Mouse (Mus musculus) fibroblast of lung, adult 2 months (primary cell): ENCODE data around the gene Atp13a3.
A peak's percentile ranks its signal among the peaks of the same experiment; 100 is the strongest.
"Not testable (repeated sequence)": the region's sequence is repeated elsewhere in the genome, so short reads cannot be mapped to it uniquely, and the experiment has no call there.

Experiments
- DNase-seq: peaks from one replicate; pipeline ENCODE4 v3.0.0-alpha.2; 2011; ENCODE audit warnings: low read depth

Gene Atp13a3

DNA sequence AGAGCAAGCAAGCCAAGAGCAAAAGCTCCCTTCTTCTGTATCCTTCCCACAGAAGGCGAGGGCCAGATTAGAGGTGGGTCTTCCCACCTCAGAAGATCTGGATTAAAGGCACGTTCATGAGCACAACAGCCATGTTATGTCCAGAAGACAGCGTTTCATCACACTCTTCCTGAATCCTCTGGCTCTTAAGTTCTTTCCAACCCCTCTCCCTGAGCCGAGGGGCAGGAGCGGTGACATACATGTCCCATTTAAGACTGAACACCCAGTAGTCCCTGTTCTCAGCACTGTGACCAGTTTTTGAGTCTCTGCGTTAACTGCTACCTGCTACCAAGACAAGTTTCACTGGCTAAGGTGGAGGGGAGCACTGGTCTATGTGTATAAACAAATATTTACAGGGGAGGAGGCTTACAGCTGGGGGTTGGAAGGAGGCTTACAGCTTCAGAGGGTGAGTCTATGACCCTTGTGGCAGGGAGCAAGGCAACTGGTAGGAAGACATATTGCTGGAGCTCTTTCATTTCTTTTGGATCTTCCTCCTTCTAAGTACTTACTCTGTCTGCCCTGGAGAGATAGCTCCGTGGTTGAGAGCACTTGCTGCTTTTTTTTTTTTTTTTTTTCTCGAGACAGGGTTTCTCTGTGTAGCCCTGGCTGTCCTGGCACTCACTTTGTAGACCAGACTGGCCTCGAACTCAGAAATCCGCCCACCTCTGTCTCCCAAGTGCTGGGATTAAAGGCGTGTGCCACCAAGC lies at the start of gene Atp13a3:
Gene Atp13a3, minus strand, starts transcription at position 51 of the 746 bp plus-strand sequence.
- no peak for DNase-seq

DNA sequence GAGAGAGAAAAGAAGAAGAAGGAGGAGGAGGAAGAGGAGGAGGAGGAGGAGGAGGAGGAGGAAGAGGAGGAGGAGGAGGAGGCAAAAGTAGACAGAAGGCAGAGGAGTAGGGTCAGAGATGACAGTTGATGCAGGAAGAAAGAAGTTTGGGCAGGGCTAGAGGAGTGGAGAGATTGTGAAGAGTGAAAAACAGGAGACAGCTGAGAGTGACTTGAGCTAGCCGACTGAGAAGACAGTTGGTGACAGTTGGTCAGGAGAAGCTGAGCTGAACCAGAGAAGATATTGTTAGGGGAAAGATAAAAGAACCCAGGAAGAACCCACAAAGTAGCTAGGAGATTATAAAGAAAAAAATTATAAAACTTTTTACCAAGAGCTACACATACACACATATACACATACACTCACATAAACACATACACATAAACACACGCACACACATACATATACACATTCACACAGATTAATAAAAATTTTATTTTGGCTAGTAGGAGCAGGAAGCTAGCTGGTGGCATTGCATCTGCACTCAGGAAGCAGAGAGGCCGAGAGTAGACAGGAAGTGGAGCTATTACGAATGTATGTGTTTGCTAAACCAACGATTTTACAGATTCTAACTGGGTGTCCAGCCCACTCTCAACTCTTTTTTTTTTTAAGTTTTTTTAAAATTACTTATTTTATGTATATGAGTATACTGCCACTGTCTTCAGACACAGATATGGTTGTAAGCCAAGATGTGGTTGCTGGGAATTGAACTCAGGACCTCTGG lies 47.6 kb upstream of the Atp13a3 start:
- DNase-seq: no peak

DNA sequence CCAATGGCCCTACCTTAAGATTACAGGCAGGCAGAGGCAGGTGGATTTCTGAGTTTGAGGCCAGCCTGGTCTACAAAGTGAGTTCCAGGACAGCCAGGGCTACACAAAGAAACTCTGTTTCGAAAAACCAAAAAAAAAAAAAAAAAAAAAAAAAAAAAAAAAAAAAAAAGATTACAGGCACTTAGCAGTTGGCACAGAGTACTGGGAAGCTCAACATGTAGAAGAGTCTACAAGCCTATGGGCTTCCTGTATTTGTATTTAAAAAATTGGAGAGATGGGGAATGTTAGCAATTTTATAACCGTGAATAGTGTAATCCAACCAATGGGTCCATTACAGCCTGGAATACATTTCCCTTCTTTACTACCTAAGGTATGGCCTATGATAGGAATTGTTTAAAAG lies 45.4 kb upstream of the Atp13a3 start:
- DNase-seq: not testable (repeated sequence)

DNA sequence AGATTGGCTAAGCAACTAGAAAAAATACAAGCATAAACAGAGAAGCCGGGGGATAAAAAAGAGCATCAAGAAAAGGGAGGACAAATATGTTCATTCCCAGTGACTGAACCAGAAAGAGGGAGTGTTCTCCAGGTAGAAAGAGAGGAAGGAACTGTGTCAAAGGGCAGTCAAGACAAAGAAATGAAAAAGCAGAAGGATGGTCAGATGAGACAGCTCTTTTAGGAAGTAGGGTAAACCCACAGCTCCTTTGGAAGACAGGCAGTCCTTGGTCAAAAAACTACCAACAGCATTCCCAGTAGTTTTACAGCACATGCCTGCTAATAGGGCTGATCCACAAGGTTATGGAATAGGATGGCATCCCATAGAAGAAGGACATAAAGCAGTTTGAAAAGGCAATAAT lies 43.2 kb upstream of the Atp13a3 start:
- no peak for DNase-seq

DNA sequence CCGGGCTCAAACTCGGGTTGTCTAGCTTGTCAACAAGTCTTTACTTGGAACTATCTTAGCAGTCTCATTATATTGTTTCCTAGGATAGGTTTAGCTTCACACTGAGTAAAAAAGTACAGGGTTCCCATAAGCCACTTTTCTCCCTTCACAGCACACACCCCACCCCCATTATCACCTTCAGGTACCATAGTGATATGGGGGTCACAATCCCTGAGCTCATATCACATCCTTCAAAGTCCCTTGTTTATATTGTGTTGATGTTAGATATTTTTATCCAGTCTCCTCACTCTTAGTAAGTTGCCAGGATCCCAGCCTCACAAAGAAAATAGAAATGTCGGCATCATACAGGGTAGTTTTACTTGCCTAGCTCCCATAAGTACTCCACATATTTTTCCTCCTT lies 42.4 kb upstream of the Atp13a3 start:
- no peak for DNase-seq

DNA sequence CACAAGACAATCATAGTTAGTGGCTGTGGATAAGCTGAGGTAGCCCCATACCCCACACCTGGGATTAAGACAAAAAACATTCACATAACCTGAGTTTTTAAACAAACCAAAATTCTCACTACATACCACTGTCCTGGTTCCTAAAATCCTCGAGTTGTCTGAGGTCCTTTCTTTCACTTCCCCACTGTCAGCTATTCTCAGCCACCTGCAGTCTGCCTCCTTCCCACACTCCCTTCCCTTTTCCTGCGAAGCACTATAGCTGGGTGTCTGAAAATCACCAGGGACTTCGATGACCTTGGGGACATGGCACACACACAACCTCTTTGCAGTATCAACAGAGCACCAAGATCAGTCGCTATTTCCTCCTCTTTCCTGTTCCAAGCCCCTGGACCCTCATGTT lies 41.9 kb upstream of the Atp13a3 start:
- DNase-seq: no peak

DNA sequence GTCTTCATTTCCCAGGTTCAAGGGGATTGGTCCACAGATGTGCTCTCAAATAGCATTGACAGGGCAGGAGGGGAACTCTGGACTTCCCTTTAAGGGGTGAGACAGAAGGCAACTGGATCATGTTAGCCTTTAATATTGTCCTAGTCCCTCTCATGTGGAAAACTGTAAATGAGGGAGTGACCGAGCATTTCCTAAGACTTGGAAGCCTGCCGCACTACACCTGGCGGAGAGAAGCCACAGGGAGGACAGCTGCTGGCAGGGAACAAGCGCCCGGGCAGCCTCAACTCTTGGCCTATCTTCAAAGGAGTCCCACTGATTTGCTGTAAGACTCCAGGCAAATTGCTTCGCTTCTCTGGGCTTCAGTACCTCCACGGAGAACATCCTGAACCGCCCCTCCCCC lies 37.6 kb upstream of the Atp13a3 start:
- no peak for DNase-seq

DNA sequence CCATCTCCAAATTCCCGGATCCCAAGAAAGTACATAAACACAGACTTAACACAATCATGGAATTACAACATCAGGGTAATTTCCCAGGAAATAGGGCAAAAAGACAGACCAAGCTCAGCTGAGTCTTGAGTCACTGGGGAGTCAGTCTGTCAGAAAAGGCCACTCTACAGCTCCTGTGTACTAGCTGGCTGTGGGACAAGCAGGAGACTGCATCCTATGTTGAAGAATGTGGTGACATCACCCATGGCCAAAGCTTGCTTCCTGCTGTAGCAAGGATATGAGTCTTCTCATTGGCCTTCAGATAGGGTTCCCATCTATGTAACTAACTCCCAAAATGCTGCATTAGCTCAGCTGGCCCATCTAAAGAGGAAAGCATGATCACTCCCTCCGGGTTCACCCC lies 36.7 kb upstream of the Atp13a3 start:
- peak; percentile 32 for DNase-seq

DNA sequence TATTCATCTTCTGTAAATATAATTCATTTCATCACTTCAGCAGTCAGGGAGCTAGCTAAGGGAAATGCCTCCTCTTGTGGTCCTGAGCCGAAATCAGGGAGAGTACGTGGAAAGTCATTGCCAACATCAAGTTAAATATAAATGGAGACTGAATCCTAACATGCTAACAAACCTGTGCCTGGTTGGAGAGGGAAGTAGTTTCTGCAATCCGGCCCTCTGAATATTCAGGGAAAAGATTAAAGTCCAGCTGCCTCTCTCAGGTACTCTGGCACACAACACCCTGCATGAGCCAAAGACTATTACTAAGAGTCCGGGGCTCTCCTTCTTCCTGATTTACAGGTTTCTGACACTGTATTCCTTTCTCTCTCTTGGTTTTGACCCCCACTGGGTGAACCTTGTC lies 35.6 kb upstream of the Atp13a3 start:
- no peak for DNase-seq

DNA sequence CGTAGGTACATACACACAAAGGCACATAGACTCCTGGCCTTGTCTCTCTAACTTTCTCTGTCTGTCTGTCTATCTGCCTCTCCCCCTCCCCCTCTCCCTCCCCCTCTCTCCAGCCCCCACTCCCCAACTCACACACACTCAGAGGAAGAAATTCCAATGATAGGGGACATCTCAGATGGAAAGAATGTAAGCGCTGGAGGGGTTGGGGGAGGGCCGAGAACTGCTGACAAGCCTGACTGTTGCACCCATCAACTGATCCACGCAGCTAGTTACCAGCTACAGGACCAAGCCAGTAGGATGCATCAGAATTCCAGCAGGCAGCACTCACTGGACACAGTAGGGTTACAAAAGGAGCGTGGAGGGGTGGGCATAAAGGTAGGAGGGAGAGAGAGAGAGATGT lies 34.1 kb upstream of the Atp13a3 start:
- no peak for DNase-seq

DNA sequence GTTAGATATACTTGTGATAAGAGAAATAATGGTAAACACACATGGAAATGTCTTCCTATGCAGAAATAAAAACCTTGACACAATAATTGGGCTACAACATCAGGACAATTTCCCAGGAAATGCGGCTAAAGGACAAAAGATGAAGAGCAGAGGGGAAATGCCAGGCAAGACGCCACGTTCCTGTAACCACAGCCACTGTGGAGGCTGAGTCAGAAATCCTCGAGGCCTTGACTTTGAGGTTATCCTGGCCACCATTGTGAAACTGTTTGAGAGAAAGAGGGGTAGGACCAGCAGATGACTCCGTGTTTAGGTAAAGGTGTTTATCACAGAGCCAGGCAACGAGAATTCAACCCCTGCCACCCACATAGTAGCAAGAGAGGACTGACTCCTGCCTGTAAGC lies 33.6 kb upstream of the Atp13a3 start:
- DNase-seq: no peak

DNA sequence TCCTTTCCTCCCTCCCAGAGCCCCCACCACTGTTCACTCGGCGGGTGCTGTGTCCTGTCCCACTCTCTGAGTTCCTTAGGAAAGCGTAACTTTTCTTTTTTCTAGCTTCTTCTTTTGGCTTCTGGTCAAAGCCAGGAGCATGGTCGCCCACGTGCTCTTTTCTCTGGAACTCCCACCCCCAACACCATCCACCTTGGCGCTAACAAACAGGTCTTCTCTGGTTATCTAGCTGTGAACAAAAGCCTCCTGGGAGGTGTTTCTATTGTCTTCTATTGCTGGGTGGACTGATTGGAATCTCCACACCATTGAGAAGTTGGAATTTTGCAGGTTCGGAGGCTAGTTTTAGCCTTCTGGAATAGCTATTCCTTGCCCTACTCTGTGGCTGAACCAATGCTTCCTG lies 30.5 kb upstream of the Atp13a3 start:
- no peak for DNase-seq

DNA sequence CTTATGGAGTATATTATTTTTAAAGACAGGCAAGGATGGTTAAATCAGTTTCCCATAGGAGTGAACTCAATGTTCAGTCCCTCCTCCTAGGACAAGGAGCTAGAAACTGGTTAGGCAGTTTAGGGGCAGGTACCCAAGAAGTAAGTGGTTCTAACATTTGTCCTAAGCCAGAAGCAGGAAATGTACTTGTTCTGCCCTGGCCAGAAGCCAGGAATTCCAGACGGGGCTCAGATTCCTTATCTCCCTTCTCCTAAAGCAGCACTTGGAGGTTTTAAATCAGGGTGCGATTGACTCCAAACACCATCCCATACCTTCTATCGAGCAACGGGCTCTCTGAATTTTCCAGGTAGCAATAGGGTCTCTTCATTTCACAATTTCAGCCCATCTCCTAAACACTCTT lies 29.6 kb upstream of the Atp13a3 start:
- no peak for DNase-seq

DNA sequence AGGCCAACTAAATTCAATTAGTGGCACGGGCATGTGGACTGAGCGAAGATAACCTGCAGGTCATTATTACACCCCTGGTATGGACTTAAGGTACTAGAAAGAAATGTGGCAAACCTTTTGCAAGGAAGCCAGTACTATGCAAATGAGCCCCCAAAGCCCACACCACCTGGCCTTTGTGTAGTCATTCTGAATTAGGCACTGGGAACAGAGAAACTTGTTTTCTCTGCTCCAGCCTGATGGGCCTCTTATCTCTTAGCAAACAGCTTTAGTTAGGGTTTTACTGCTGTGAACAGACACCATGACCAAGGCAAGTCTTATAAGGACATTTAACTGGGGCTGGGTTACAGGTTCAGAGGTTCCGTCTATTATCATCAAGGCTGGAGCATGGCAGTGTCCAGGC lies 27.4 kb upstream of the Atp13a3 start:
- no peak for DNase-seq

DNA sequence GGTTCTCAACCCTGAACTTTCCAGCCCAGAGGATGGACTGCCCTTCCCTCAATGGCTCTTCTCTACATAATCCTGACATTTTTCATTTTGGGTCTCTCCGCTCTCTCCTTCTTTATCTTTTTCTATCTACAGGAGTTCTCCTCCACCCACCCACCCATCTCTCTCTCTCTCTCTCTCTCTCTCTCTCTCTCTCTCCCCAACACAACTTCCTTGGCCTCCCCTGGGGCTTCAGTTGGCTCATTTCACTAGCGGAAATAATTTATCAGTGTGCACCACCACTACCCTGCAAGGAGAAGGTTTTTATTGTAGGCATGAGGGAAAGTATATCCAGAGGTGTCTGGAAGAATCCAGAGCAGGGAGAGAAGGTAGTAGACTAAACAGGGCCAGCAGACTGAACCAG lies 26.3 kb upstream of the Atp13a3 start:
- DNase-seq: no peak

DNA sequence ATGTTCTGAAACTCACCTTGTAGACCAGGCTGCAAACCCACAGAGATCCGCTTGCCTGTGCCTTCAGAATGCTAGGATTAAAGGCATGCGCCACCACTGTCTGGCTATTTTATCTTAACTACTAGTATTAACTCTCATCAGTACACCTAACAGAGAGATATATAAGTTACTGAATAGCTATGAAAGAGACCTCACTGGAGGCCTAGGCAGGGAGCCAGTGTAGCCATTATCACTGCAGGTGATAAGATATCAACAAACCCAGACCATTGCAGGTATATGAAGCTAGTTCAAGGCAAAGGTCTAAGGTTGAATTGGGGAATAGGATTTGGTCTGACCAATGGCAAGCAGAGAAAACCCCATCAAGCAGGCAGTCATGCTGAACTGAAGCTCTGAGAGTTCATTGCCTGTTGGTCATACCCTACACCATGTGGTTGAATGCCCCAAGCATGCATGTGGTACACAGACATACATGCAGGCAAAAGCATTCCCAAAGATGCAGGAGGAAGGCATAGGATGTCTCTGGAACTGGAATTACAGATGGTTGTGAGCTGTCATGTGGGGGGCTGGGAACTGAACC lies 24.8 kb upstream of the Atp13a3 start:
- DNase-seq: no peak

DNA sequence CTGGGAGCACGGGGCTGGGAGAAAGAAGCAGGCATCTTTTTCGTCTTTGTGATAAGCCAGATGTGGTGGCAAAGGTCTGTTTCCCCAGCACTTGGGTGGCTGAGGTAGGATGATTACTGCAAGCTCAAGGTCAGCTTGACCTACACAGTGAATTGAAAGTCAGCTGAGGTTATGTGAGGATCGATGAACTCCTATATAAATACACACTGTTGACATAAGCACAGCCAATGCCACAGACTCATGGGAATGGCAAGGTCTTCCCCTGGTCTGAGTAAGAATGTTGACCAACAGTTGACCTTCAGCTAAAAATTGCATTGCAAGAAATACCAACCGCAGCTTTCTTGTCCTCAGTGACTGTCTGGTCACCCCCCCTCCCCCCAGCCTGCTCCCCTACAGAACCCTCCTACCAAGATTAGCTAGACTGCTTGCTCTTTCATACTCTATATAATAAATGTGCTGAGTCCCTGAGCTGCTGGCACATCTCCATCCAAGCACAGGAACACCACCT lies 23.0 kb upstream of the Atp13a3 start:
- no peak for DNase-seq

DNA sequence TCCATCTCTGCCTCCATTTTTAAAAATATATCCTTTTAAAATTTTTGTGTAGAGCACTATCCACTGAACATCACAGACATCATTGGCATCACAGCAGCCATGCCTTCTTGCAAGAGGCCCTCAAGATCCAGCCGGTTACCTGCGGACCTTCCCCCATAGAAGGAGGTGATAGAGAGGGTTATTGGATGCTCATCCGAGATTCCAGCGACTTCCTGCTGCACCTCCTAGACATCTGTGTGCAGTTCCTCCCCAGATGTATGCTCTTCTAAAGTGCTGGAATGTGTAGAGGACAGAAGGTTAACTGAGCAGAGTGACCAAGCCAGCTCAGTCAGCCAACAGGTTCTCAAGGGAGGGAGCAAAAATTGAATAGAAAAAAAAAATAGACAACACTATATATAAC lies 21.7 kb upstream of the Atp13a3 start:
- DNase-seq: no peak

DNA sequence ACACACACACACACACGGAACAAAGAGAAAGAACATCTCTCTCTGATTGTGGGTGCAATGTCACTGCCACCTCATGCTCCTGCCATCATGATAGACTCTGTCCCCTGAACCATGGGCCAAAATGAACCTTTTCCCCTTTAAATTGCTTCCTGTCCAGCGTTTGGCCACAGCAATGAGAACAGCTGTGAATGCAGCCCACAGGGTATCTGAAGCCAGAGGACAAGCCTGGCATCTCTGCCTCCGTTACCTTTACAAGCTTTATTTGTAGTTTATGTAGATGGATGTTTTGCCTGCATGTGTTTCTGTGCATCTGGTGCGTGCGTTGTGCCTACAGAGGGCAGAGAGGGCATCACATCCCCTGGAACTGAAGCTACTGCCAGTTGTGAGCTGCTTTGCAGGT lies 21.2 kb upstream of the Atp13a3 start:
- DNase-seq: no peak

DNA sequence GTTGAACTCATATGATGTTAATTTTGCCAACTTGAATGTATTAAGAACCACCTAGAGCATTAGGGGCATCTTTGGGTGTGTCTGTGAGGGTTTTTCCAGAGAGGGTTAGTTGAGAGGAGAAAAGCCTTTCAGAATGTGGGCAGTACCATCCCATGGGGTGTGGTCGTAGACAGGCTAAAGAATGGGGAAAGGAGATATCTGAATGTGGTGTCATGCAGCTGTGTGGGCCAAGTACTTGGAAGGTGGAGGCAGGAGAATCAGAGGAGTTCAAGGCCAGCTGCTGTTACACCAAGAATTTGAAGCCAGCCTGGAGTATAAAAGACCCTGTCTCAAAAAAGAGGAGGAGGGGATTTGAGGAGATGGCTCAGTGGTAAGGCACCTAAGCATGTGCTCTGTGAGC lies 20.2 kb upstream of the Atp13a3 start:
- no peak for DNase-seq

DNA sequence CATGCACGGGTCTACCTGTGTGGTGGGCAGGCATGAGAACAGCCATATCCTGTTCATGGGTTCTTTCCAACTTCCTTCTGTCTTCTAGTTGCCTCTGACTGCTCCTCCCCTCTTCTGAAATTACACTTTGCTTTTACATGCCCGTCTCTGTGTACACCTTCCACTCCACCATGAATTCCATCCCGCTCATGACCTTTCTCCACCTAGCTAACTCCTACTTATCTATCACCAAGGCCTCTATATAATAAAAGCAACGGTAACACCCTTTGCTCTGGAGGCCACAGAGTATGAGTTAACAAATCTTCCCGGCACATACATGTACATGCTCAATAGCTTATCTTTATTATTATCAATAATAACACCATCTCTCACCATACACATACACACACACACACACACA lies 18.3 kb upstream of the Atp13a3 start:
- no peak for DNase-seq

DNA sequence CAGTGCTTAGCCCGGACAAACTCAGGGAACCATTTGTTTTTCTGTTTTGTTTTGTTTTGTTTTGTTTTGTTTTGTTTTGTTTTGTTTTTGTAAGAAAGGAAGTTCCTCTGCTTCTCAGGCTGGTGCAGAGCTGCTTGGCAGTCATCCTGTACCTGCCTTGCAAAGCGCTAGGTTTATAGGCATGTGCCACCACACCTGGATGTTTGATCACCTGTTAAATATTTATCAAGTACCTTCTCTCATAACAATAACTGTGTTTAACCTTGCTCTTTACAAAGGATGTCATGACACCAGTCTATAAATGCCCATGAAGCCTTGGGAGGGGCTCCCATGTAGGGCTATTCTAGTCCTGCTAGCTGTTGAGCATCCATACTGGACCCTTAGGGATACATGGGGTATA lies 10.9 kb upstream of the Atp13a3 start:
- DNase-seq: no peak

DNA sequence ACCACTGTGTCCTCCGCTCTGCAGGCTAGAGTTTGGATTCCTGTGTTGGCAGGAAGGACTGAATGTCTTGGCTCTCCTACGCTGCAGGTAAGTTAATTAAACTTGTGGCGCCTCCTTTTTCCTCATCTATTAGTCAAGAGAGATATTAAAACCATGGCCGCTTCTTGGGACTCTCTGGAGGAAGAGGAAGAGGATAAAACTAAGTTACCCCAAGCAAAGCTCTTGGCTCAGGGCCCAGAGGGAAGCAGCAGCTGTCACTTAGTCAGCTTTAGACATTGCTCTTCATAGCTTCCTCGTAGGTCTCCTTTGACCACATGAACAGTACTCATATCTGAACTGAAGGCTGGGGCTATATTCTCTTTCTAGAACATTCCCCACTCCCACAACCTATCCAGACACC lies 10.5 kb upstream of the Atp13a3 start:
- no peak for DNase-seq
